Mouse (Mus musculus): ENCODE measurements around the gene Cldn9.

DNA sequence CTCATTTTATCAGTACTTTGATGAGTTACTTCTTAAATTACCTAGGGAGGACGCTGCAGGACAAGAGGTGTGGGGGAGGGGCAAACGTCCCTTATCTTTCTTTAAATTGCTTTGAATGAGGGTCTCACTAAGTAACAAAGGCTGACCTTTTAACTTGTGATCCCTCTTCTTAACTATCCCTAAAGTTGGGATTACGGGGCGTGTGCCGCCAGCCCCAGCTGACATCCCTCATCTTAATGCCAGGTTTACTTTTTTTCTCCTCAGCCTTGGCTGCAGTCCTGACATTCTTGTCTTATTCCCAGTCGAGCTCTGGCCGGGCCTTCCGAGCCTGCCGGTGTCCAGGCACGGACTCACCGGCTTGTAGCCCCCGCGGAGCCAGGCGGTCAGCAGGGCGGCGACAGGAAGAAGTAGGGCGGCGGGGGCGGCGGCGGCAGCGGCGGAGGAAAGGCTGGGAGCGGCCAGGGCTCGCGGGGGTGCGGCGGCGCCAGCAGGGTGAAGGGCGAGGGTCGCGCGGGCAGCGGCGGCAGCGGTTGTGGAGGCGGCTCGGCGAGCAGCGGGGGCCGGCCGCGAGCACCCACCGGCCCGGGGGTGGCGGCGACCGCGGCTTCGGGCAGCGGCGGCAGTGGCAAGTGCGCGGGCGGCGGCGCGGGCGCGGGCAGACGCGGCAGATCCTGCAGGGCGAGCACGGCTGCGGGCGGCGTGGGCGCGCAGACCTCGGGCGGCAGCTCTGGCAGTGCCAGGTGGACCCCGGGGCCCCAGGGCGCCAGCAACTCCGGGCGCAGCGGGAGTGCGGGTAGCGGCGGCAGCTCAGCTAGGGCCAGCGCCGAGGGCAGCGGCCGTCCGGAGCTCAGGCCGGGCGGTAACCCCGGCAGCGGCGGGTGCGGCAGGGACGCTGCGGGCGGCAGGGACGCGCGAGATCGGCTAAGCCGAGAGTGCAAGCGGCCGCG lies 15.6 kb upstream of the Cldn9 start:
- TF ChIP-seq CTCF (conservative IDR thresholded peaks at IDR 0.05; ENCODE audit: low read length), result no peak
- TF ChIP-seq POU5F1 (IDR thresholded peaks at IDR 0.05; ENCODE audit: borderline replicate concordance, low read length), result no peak

Data from E14TG2a.4 (cell line).